Mouse (Mus musculus): ENCODE data around the gene Blvrb.
"Not testable (repeated sequence)": the region's sequence is repeated elsewhere in the genome, so short reads cannot be mapped to it uniquely, and the experiment has no call there.

DNA sequence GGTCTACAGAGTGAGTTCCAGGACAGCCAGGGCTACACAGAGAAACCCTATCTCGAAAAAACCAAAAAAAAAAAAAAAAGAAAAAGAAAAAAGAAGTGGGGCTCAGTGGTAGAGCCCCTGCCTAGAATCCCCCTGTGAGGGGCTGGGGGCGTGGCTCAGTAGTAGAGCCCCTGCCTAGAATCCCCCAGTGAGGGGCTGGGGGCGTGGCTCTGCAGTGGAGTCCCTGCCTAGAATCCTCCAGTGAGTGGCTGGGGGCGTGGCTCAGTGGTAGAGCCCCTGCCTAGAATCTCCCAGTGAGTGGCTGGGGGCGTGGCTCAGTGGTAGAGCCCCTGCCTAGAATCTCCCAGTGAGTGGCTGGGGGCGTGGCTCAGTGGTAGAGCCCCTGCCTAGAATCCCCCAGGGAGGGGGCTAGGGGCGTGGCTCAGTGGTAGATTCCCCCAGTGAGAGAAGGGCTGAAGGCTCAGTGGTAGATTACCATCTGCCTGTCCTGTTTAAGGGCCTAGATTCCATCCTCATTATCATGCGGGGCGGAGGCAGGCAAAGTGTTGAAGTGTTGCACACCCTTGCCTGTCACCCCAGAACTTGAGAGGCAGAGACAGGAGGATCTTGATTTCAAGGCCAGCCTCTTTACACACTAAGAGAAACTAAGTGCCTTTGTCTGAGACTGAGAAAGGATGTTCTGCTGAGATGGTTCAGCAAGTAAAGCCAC is 47.0 kb downstream of the Blvrb start:
- TF ChIP-seq SMC3 (IDR thresholded peaks at IDR 0.05; ENCODE audit: low read depth, low read length); MAX (IDR thresholded peaks at IDR 0.05; ENCODE audit: low read length); MAZ (IDR thresholded peaks at IDR 0.05; ENCODE audit: low read depth, low read length); ELF1 (IDR thresholded peaks at IDR 0.05; ENCODE audit: low read depth, low read length); POLR2A (IDR thresholded peaks at IDR 0.05; ENCODE audit: control insufficient read depth in 1 of 2, insufficient read depth in 1 of 2, low read depth in 1 of 2, low read length in 2 of 2, poor library complexity in 1 of 2); CTCF (IDR thresholded peaks at IDR 0.05 in 2 of 3, conservative IDR thresholded peaks at IDR 0.05 in 1 of 3; ENCODE audit: control insufficient read depth in 1 of 3, insufficient read depth in 1 of 3, low read depth in 2 of 3, low read length in 3 of 3, poor library complexity in 1 of 3, severe bottlenecking in 1 of 3); ZKSCAN1 (IDR thresholded peaks at IDR 0.05; ENCODE audit: low read depth, low read length); ZNF384 (IDR thresholded peaks at IDR 0.05; ENCODE audit: low read depth, low read length); ETS1 (IDR thresholded peaks at IDR 0.05; ENCODE audit: low read depth, low read length); POLR2AphosphoS2 (IDR thresholded peaks at IDR 0.05; ENCODE audit: low read length); CHD2 (IDR thresholded peaks at IDR 0.05; ENCODE audit: low read length); TBP (IDR thresholded peaks at IDR 0.05; ENCODE audit: low read depth, low read length); UBTF (IDR thresholded peaks at IDR 0.05; ENCODE audit: borderline replicate concordance, insufficient read depth, low read depth, low read length): not testable (repeated sequence)
